In genomic region chr2:73425822-73426221, GRCm38 (mm10) we compare ENCODE assay signal across 20 mouse cellular contexts.
"Had no signal": no experiment of that assay in that cellular context is flagged by ENCODE, and none has a peak within 500 bp of the region (broad histone marks: within the 10 kb centered on the region; RNA-seq: fewer than 3 reads in every experiment).

No protein-coding gene starts in this region.

- ATAC-seq: inflammation-experienced regulatory T-cells, adult 6 months; intestine, embryonic 16.5 days; midbrain, embryonic 15.5 days had no signal

- H3K36me3 ChIP-seq: midbrain, embryonic 12.5 days; midbrain, embryonic 15.5 days; neural tube, embryonic 13.5 days had no signal

- H3K9me3 ChIP-seq: midbrain, embryonic 12.5 days; midbrain, embryonic 15.5 days; neural tube, embryonic 13.5 days had no signal

- H3K4me1 ChIP-seq: midbrain, embryonic 15.5 days had no signal

- H3K27me3 ChIP-seq: midbrain, embryonic 12.5 days; midbrain, embryonic 15.5 days; neural tube, embryonic 13.5 days had no signal

- H3K9ac ChIP-seq: liver, embryonic 14.5 days; lung, embryonic 14.5 days; midbrain, embryonic 12.5 days; midbrain, embryonic 15.5 days; neural tube, embryonic 13.5 days had no signal

- H3K4me3 ChIP-seq: left cerebral cortex, adult 2 months; midbrain, embryonic 12.5 days; midbrain, embryonic 15.5 days; neural tube, embryonic 13.5 days had no signal

- H3K4me2 ChIP-seq: liver, embryonic 11.5 days; lung, embryonic 14.5 days; midbrain, embryonic 12.5 days; midbrain, embryonic 15.5 days; neural tube, embryonic 13.5 days had no signal

- DNase-seq: kidney, adult 18-20 months; kidney, adult 9 months; kidney, postnatal 25 days; layer of hippocampus, postnatal 36 days; lung, embryonic 14.5 days; retina, postnatal 1 day; right cerebral cortex, postnatal 25 days; spleen, adult 18-20 months; thymus, adult 2 months; thymus, postnatal 14 days; thymus, postnatal 4 days had no signal

- H3K27ac ChIP-seq: left cerebral cortex, adult 2 months; liver, embryonic 14.5 days; macrophage; midbrain, embryonic 12.5 days; midbrain, embryonic 15.5 days; neural tube, embryonic 13.5 days had no signal
